Mouse (Mus musculus) limb, embryonic 14.5 days (tissue): ENCODE measurements around the gene Ppp1r27. TPM values are rescaled to one million over a fixed set of nuclear protein-coding genes. Genes with fewer than 3 reads are reported as not detected.

ENCODE experiments used
- ATAC-seq: fragments of 200-750 bp; cut with Nextera tagmentation; 2 replicates; pipeline ENCODE4 v1.8.0; 2017; ENCODE audit warnings: low read depth, moderate number of reproducible peaks, moderate TSS enrichment; ENCODE audit not compliant: low FRiP score
- DNase-seq: peaks from one replicate; pipeline ENCODE4 v3.0.0-alpha.2; 2015; ENCODE audit warnings: low spot score
- H3K27ac ChIP-seq: fragments of 300-500 bp; sonication (generic); replicated peaks from 2 replicates; pipeline ENCODE4 v1.5.1; 2014; ENCODE audit warnings: low read depth, mild to moderate bottlenecking, low read length, moderate library complexity, mixed read lengths
- H3K27me3 ChIP-seq: fragments of 300-500 bp; sonication (generic); 2 replicates; pipeline ENCODE4 v1.6.1; 2014; ENCODE audit warnings: low read length, mixed read lengths; ENCODE audit not compliant: control insufficient read depth, insufficient read depth
- H3K36me3 ChIP-seq: fragments of 300-500 bp; sonication (generic); 2 replicates; pipeline ENCODE4 v1.6.1; 2014; ENCODE audit warnings: mild to moderate bottlenecking, low read length, moderate library complexity, mixed read lengths; ENCODE audit not compliant: control insufficient read depth, insufficient read depth
- H3K4me1 ChIP-seq: fragments of 300-500 bp; sonication (generic); 2 replicates; pipeline ENCODE4 v1.6.1; 2014; ENCODE audit warnings: antibody characterized with exemption, low read length, mixed read lengths; ENCODE audit not compliant: control insufficient read depth, insufficient read depth
- H3K4me2 ChIP-seq: fragments of 300-500 bp; sonication (generic); replicated peaks from 2 replicates; pipeline ENCODE4 v1.6.1; 2014; ENCODE audit warnings: low read depth, mild to moderate bottlenecking, low read length, moderate library complexity; ENCODE audit not compliant: severe bottlenecking
- H3K4me3 ChIP-seq: fragments of 300-500 bp; sonication (generic); replicated peaks from 2 replicates; pipeline ENCODE4 v1.5.1; 2014; ENCODE audit warnings: low read length
- H3K9ac ChIP-seq: fragments of 300-500 bp; sonication (generic); 2 replicates; pipeline ENCODE4 v1.6.1; 2014; ENCODE audit warnings: mild to moderate bottlenecking, low read depth, low read length, moderate library complexity; ENCODE audit not compliant: severe bottlenecking
- H3K9me3 ChIP-seq: fragments of 300-500 bp; sonication (generic); 2 replicates; pipeline ENCODE4 v1.6.1; 2016; ENCODE audit warnings: low read length; ENCODE audit not compliant: control insufficient read depth
- POLR2A ChIP-seq: fragments of 200-500 bp; IDR thresholded peaks from 2 replicates; pipeline ENCODE4 v1.8.0; 2012; ENCODE audit warnings: inconsistent platforms, mild to moderate bottlenecking, moderate library complexity, borderline replicate concordance; ENCODE audit not compliant: insufficient read depth, insufficient read length; ENCODE audit errors: extremely low read depth
- WGBS: fragments of 180-500 bp; shearing (Covaris S2); extraction: QIAGEN DNeasy Blood & Tissue Kit; methylation state at CpG from one replicate; pipeline ENCODE4 v1.1.7; 2014; 5-methylcytosine and 5-hydroxymethylcytosine counted together
- polyA plus RNA-seq, 2 experiments: library from polyadenylated mRNA; depleted of rRNA in 1 of 2; stranded (reverse) in 1 of 2; unstranded in 1 of 2; fragments of >200 nt; fragmentation: Nextera tagmentation in 1 of 2; extraction: Ambion mirVana in 1 of 2; gene quantifications; 2 replicates each; pipeline versions ENCODE4 v1.2.1 to v1.2.3; 2012 to 2014

Gene Ppp1r27
- polyA plus RNA-seq, 2 experiments: 3.3 to 3.7 TPM

DNA sequence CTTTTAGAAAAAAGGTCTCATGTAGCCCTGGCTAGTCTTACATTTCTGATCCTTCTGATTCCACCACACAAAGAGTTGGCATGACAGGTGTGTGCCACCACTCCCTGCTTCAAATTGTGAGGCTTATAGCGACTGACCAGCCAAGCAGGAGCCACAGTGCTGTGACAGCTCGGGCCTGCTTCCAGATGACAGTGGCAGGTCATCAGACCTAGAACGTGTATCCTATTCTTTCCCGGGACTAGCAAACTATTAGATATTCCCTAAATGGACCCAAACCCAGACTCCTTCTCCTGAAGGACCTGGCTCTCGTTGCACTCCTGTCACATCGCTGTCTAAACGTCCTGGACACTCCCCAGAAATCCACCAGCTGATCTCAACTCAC, 2.2 kb downstream of the Ppp1r27 start:
- H3K27ac ChIP-seq: peak overlapping the region; percentile 90
- no peaks in the 10 kb centered on the region for H3K9me3 ChIP-seq
- 22% methylated on average over 7 of the region's 7 CpGs for WGBS
- H3K4me2 ChIP-seq: peak overlapping the region; percentile 67
- peak overlapping the region; percentile 98 for H3K9ac ChIP-seq
- H3K4me1 ChIP-seq: peaks cover 12% of the 10 kb centered on the region
- ATAC-seq: no peak
- H3K36me3 ChIP-seq: peaks cover 15% of the 10 kb centered on the region
- no peak for TF ChIP-seq POLR2A
- H3K4me3 ChIP-seq: peak overlapping the region; percentile 98
- no peak for DNase-seq
- H3K27me3 ChIP-seq: no peaks in the 10 kb centered on the region

DNA sequence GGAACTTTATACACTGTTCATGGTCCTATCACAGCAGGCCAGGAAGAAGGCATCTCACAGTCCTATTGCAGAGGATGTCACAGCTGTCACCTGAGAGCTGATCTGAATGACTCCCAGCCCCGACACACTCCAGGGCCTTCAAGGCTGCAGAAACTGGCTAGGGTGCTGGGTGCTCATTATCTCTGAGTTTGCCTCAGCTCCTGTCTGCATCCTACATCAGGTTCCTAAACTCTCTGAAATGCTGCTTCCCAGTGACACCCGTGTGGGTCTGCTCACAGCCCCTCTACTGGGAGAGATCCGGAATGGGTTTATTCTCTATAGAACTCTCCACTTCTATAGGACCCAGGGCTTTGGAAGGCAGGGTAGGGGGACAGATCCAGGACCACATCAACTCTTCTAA, 2.7 kb downstream of the Ppp1r27 start:
- peak overlapping the region; percentile 98; the same call in 1 of the 2 replicates for H3K9ac ChIP-seq
- H3K9me3 ChIP-seq: no peaks in the 10 kb centered on the region
- no peak for TF ChIP-seq POLR2A
- DNase-seq (no peak), ATAC-seq (no peak)
- peak overlapping the region; percentile 67 for H3K4me2 ChIP-seq
- peak overlapping the region; percentile 98 for H3K4me3 ChIP-seq
- H3K4me1 ChIP-seq: peaks cover 12% of the 10 kb centered on the region
- H3K27me3 ChIP-seq: no peaks in the 10 kb centered on the region
- peaks cover 20% of the 10 kb centered on the region for H3K36me3 ChIP-seq
- WGBS: 89% methylated on average over 3 of the region's 3 CpGs
- no peak overlapping the region for H3K27ac ChIP-seq

DNA sequence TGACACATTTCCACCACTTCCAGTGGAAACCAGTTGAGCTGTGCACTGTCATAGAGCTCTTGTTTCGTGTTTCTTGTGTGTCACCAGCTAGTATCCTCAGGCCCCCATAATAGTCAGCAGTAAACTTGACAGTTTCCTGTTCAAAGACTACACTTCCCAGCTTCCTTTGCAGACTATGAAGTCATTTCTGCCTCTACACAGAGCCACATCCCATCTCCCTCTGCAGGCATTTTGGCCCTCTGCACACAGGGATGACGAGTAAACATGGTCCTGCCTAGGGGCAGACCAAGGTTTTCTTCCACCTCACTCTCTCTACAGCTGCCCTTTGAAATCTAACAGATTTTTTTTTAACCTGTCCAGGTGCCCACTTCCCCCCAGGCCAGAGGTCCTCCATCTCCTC, 3.5 kb downstream of the Ppp1r27 start:
- no peak overlapping the region for H3K4me3 ChIP-seq
- H3K9ac ChIP-seq: 0 out of 2 replicates have a peak overlapping the region, but pooled peaks have one; percentile 98
- WGBS: 61% methylated on average over 2 of the region's 2 CpGs
- peaks cover 12% of the 10 kb centered on the region for H3K4me1 ChIP-seq
- no peaks in the 10 kb centered on the region for H3K9me3 ChIP-seq
- no peak for TF ChIP-seq POLR2A
- H3K27me3 ChIP-seq: no peaks in the 10 kb centered on the region
- H3K4me2 ChIP-seq: no peak overlapping the region
- H3K27ac ChIP-seq: no peak overlapping the region
- no peak for ATAC-seq
- peaks cover 28% of the 10 kb centered on the region for H3K36me3 ChIP-seq
- DNase-seq: no peak

DNA sequence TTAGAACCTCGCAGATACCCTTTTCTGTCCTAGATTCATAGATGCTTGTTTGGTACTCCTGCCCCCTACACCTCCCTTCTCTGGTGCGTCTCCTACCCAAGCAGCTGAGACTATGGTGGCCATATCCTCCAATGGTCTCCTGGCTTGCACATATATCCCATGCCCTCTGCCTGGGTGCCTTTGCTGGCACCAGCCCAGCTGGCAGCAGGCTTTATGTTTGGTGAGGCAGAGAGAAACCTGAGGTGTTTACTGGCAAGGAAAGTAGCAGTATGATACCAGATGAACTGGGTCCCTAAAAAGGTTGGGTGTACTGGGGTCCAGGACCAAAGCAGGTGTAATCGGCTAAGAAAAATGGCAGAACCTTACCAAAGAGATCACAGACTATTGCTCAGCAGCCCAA, 5.0 kb downstream of the Ppp1r27 start:
- WGBS: 96% methylated on average over 3 of the region's 3 CpGs
- Histone ChIP-seq H3K4me3 (no peak overlapping the region), H3K9me3 (no peaks in the 10 kb centered on the region), H3K36me3 (peaks cover 40% of the 10 kb centered on the region), H3K9ac (no peak overlapping the region), H3K4me2 (no peak overlapping the region), H3K27ac (no peak overlapping the region), H3K4me1 (peaks cover 12% of the 10 kb centered on the region), H3K27me3 (no peaks in the 10 kb centered on the region)
- TF ChIP-seq POLR2A: no peak
- no peak for DNase-seq
- ATAC-seq: no peak

DNA sequence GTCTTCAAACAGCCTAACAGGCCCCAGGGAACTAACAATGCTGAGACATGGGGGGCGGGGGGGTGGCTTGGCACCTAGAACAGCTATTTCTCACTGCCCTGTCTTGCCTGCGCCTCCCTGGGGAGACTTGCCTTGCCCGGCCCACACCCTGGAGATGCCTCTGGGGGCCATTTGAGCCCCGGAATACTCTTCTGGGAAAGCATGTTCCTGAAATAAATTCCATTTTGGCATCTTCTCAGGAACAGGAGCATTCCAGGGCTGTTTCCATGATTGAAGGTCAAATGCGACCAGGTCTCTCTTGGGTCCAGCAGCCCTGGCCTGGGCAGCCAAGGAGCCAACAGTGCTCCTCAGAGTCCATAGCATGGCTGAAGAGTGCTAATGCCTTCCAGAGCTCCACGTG, 8.6 kb downstream of the Ppp1r27 start:
- DNase-seq (no peak), ATAC-seq (no peak)
- Histone ChIP-seq H3K27me3 (no peaks in the 10 kb centered on the region), H3K4me2 (no peak overlapping the region), H3K4me3 (no peak overlapping the region), H3K4me1 (peaks cover 16% of the 10 kb centered on the region), H3K36me3 (peaks cover 40% of the 10 kb centered on the region), H3K9ac (no peak overlapping the region), H3K27ac (no peak overlapping the region), H3K9me3 (no peaks in the 10 kb centered on the region)
- TF ChIP-seq POLR2A: no peak
- 80% methylated on average over 6 of the region's 6 CpGs for WGBS

DNA sequence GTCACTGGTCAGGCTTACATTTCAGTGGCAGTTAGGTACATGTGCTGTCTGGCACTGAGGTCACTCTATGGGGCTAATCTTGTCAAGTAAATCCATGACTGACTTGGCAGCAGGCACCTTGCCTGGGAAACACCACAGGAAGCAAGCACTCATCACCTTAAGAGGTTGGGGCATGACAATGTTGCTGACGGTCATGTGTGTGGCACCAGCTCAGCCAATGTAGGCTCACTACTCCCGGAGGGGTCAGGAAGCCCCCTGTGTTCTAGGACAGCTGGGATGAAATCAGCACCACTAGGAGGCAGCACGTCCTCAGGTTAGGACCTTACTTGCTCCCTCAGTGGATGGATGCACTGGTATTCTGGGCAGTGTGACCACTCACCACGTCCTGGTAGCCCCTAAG, 9.0 kb downstream of the Ppp1r27 start:
- no peak for TF ChIP-seq POLR2A
- 47% methylated on average over 4 of the region's 4 CpGs for WGBS
- peaks cover 16% of the 10 kb centered on the region for H3K4me1 ChIP-seq
- H3K4me2 ChIP-seq: no peak overlapping the region
- H3K9ac ChIP-seq: no peak overlapping the region
- DNase-seq (no peak), ATAC-seq (no peak)
- H3K27ac ChIP-seq: no peak overlapping the region
- H3K27me3 ChIP-seq: no peaks in the 10 kb centered on the region
- no peak overlapping the region for H3K4me3 ChIP-seq
- H3K9me3 ChIP-seq: no peaks in the 10 kb centered on the region
- H3K36me3 ChIP-seq: peaks cover 40% of the 10 kb centered on the region
